Mouse (Mus musculus): Measurements from ENCODE around the gene Sp2. TPM values are rescaled to one million over a fixed set of nuclear protein-coding genes. Genes with fewer than 3 reads are reported as not detected.

Gene Sp2
- polyA plus RNA-seq, 1 experiment = 13.9 TPM

GRCm38 (mm10) chr11:96976379-96976687 lies 6.4 kb downstream of the Sp2 start:
- H3K4me3 ChIP-seq (ENCODE audit: insufficient read depth, poor library complexity, severe bottlenecking) = peak overlapping the region; percentile 77
- no peaks in the 10 kb centered on the region for H3K27me3 ChIP-seq (ENCODE audit: control insufficient read depth, insufficient read depth, insufficient read length)
- H3K79me3 ChIP-seq (ENCODE audit: low read depth) = peaks cover 31% of the 10 kb centered on the region
- no peak for TF ChIP-seq USF1 (IDR thresholded peaks at IDR 0.05; ENCODE audit: low read depth)
- peak overlapping the region; percentile 100 for H3ac ChIP-seq (ENCODE audit: control insufficient read depth, insufficient read length, low read depth)
- H3K36me3 ChIP-seq (ENCODE audit: control insufficient read depth, insufficient read depth) = no peaks in the 10 kb centered on the region
- peaks cover 54% of the 10 kb centered on the region for H3K79me2 ChIP-seq (ENCODE audit: control insufficient read depth, insufficient read depth)

GRCm38 (mm10) chr11:96975511-96976378 lies 7.0 kb downstream of the Sp2 start:
- Histone ChIP-seq H3K36me3 (ENCODE audit: control insufficient read depth, insufficient read depth) (no peaks in the 10 kb centered on the region), H3K79me2 (ENCODE audit: control insufficient read depth, insufficient read depth) (peaks cover 60% of the 10 kb centered on the region), H3ac (ENCODE audit: control insufficient read depth, insufficient read length, low read depth) (peak overlapping the region; percentile 28), H3K79me3 (ENCODE audit: low read depth) (peaks cover 37% of the 10 kb centered on the region), H3K4me3 (ENCODE audit: insufficient read depth, poor library complexity, severe bottlenecking) (peak overlapping the region; percentile 77), H3K27me3 (ENCODE audit: control insufficient read depth, insufficient read depth, insufficient read length) (no peaks in the 10 kb centered on the region)
- TF ChIP-seq USF1 (IDR thresholded peaks at IDR 0.05; ENCODE audit: low read depth) (no peak), FOSL1 (IDR thresholded peaks at IDR 0.05; ENCODE audit: insufficient read depth, low read length, poor library complexity, severe bottlenecking) (no peak), MYOG (IDR thresholded peaks at IDR 0.05; ENCODE audit: control insufficient read depth, extremely low read depth, insufficient read length) (no peak), MAX (IDR thresholded peaks at IDR 0.05) (no peak), MYOD1 (IDR thresholded peaks at IDR 0.05; ENCODE audit: control insufficient read depth, insufficient read length, low read depth) (no peak), CEBPB (IDR thresholded peaks at IDR 0.05; ENCODE audit: low read depth) (no peak), CTCF (IDR thresholded peaks at IDR 0.05; ENCODE audit: control insufficient read depth, insufficient read depth, insufficient read length) (no peak)

- Histone ChIP-seq H3K79me2 (ENCODE audit: control insufficient read depth, insufficient read depth) (peaks cover 67% of the 10 kb centered on the region), H3K79me3 (ENCODE audit: low read depth) (peaks cover 39% of the 10 kb centered on the region), H3K27me3 (ENCODE audit: control insufficient read depth, insufficient read depth, insufficient read length) (no peaks in the 10 kb centered on the region), H3ac (ENCODE audit: control insufficient read depth, insufficient read length, low read depth) (no peak overlapping the region), H3K36me3 (ENCODE audit: control insufficient read depth, insufficient read depth) (no peaks in the 10 kb centered on the region), H3K4me3 (ENCODE audit: insufficient read depth, poor library complexity, severe bottlenecking) (no peak overlapping the region)
- TF ChIP-seq MYOD1 (IDR thresholded peaks at IDR 0.05; ENCODE audit: control insufficient read depth, insufficient read length, low read depth) (no peak), CTCF (IDR thresholded peaks at IDR 0.05; ENCODE audit: control insufficient read depth, insufficient read depth, insufficient read length) (no peak), MYOG (IDR thresholded peaks at IDR 0.05; ENCODE audit: control insufficient read depth, extremely low read depth, insufficient read length) (no peak), CEBPB (IDR thresholded peaks at IDR 0.05; ENCODE audit: low read depth) (no peak), USF1 (IDR thresholded peaks at IDR 0.05; ENCODE audit: low read depth) (no peak), MAX (IDR thresholded peaks at IDR 0.05) (no peak), FOSL1 (IDR thresholded peaks at IDR 0.05; ENCODE audit: insufficient read depth, low read length, poor library complexity, severe bottlenecking) (no peak)
Measured at GRCm38 (mm10) chr11:96974813-96975212, 7.9 kb downstream of the Sp2 start.

GRCm38 (mm10) chr11:96973426-96973964 lies 9.3 kb downstream of the Sp2 start:
- H3K4me3 ChIP-seq (ENCODE audit: insufficient read depth, poor library complexity, severe bottlenecking) = no peak overlapping the region
- H3ac ChIP-seq (ENCODE audit: control insufficient read depth, insufficient read length, low read depth) = peak overlapping the region; percentile 27
- peaks cover 46% of the 10 kb centered on the region for H3K79me3 ChIP-seq (ENCODE audit: low read depth)
- peaks cover 78% of the 10 kb centered on the region for H3K79me2 ChIP-seq (ENCODE audit: control insufficient read depth, insufficient read depth)
- no peaks in the 10 kb centered on the region for H3K27me3 ChIP-seq (ENCODE audit: control insufficient read depth, insufficient read depth, insufficient read length)
- no peaks in the 10 kb centered on the region for H3K36me3 ChIP-seq (ENCODE audit: control insufficient read depth, insufficient read depth)
- TF ChIP-seq CEBPB (IDR thresholded peaks at IDR 0.05; ENCODE audit: low read depth) (no peak), MAX (IDR thresholded peaks at IDR 0.05) (no peak), MYOG (IDR thresholded peaks at IDR 0.05; ENCODE audit: control insufficient read depth, extremely low read depth, insufficient read length) (no peak), CTCF (IDR thresholded peaks at IDR 0.05; ENCODE audit: control insufficient read depth, insufficient read depth, insufficient read length) (no peak), USF1 (IDR thresholded peaks at IDR 0.05; ENCODE audit: low read depth) (no peak), FOSL1 (IDR thresholded peaks at IDR 0.05; ENCODE audit: insufficient read depth, low read length, poor library complexity, severe bottlenecking) (no peak), MYOD1 (IDR thresholded peaks at IDR 0.05; ENCODE audit: control insufficient read depth, insufficient read length, low read depth) (no peak)

- Histone ChIP-seq H3K79me2 (ENCODE audit: control insufficient read depth, insufficient read depth) (peaks cover 84% of the 10 kb centered on the region), H3K36me3 (ENCODE audit: control insufficient read depth, insufficient read depth) (no peaks in the 10 kb centered on the region), H3K4me3 (ENCODE audit: insufficient read depth, poor library complexity, severe bottlenecking) (no peak overlapping the region), H3K27me3 (ENCODE audit: control insufficient read depth, insufficient read depth, insufficient read length) (no peaks in the 10 kb centered on the region), H3ac (ENCODE audit: control insufficient read depth, insufficient read length, low read depth) (no peak overlapping the region), H3K79me3 (ENCODE audit: low read depth) (peaks cover 48% of the 10 kb centered on the region)
- TF ChIP-seq CEBPB (IDR thresholded peaks at IDR 0.05; ENCODE audit: low read depth) = peak; percentile 29
- no peak for TF ChIP-seq MYOG (IDR thresholded peaks at IDR 0.05; ENCODE audit: control insufficient read depth, extremely low read depth, insufficient read length)
- no peak for TF ChIP-seq CTCF (IDR thresholded peaks at IDR 0.05; ENCODE audit: control insufficient read depth, insufficient read depth, insufficient read length)
Measured at GRCm38 (mm10) chr11:96972906-96973305, 9.9 kb downstream of the Sp2 start.

GRCm38 (mm10) chr11:96970341-96970740 lies 12.4 kb downstream of the Sp2 start:
- Histone ChIP-seq H3K79me2 (ENCODE audit: control insufficient read depth, insufficient read depth) (peaks cover 76% of the 10 kb centered on the region), H3K79me3 (ENCODE audit: low read depth) (peaks cover 49% of the 10 kb centered on the region), H3ac (ENCODE audit: control insufficient read depth, insufficient read length, low read depth) (no peak overlapping the region), H3K27me3 (ENCODE audit: control insufficient read depth, insufficient read depth, insufficient read length) (no peaks in the 10 kb centered on the region), H3K36me3 (ENCODE audit: control insufficient read depth, insufficient read depth) (no peaks in the 10 kb centered on the region), H3K4me3 (ENCODE audit: insufficient read depth, poor library complexity, severe bottlenecking) (no peak overlapping the region)
- TF ChIP-seq MYOG (IDR thresholded peaks at IDR 0.05; ENCODE audit: control insufficient read depth, extremely low read depth, insufficient read length) (no peak), MYOD1 (IDR thresholded peaks at IDR 0.05; ENCODE audit: control insufficient read depth, insufficient read length, low read depth) (no peak), FOSL1 (IDR thresholded peaks at IDR 0.05; ENCODE audit: insufficient read depth, low read length, poor library complexity, severe bottlenecking) (no peak)

All from C2C12 (cell line).